Mouse (Mus musculus): ENCODE measurements around the gene Tmc4.

The Tmc4 gene

GRCm38 (mm10) chr7:3692987-3693808 lies 15.8 kb upstream of the Tmc4 start, which contains the start of gene Mboat7:
Gene Mboat7 (minus strand): TSS chr7:3693523.
- peak; percentile 92 for DNase-seq (ENCODE audit: low read depth, low spot score)

GRCm38 (mm10) chr7:3692382-3692986 lies 15.1 kb upstream of the Tmc4 start, which contains the start of gene Tsen34:
Gene Tsen34 (plus strand): TSS chr7:3692863.
- no peak for DNase-seq (ENCODE audit: low read depth, low spot score)

GRCm38 (mm10) chr7:3691919-3692318 lies 14.6 kb upstream of the Tmc4 start:
- DNase-seq (ENCODE audit: low read depth, low spot score), result no peak

- no peak for DNase-seq (ENCODE audit: low read depth, low spot score)
These were observed 8.2 kb upstream of the Tmc4 start for GRCm38 (mm10) chr7:3685400-3686187.

GRCm38 (mm10) chr7:3684698-3685097 lies 7.3 kb upstream of the Tmc4 start:
- no peak for DNase-seq (ENCODE audit: low read depth, low spot score)

- no peak for DNase-seq (ENCODE audit: low read depth, low spot score)
These were observed 6.7 kb upstream of the Tmc4 start for GRCm38 (mm10) chr7:3683908-3684550.

- DNase-seq (ENCODE audit: low read depth, low spot score), result no peak
These were observed 982 bp downstream of the Tmc4 start for GRCm38 (mm10) chr7:3676371-3676770.

- no peak for DNase-seq (ENCODE audit: low read depth, low spot score)
These were observed 2.2 kb downstream of the Tmc4 start for GRCm38 (mm10) chr7:3675228-3675548.

- DNase-seq (ENCODE audit: low read depth, low spot score), result peak; percentile 74
These were observed 2.7 kb downstream of the Tmc4 start for GRCm38 (mm10) chr7:3674507-3675227.

GRCm38 (mm10) chr7:3666921-3667391 lies 10.4 kb downstream of the Tmc4 start:
- no peak for DNase-seq (ENCODE audit: low read depth, low spot score)

GRCm38 (mm10) chr7:3665215-3666114 lies 11.9 kb downstream of the Tmc4 start, which contains the start of gene Leng1:
Gene Leng1 (minus strand): TSS chr7:3665840.
- DNase-seq (ENCODE audit: low read depth, low spot score), result peak; percentile 91

- no peak for DNase-seq (ENCODE audit: low read depth, low spot score)
These were observed 12.7 kb downstream of the Tmc4 start for GRCm38 (mm10) chr7:3664524-3665214.

GRCm38 (mm10) chr7:3658578-3658977 lies 18.8 kb downstream of the Tmc4 start:
- DNase-seq (ENCODE audit: low read depth, low spot score), result no peak

GRCm38 (mm10) chr7:3656966-3657365 lies 20.4 kb downstream of the Tmc4 start:
- DNase-seq (ENCODE audit: low read depth, low spot score), result no peak

GRCm38 (mm10) chr7:3646641-3647040 lies 30.7 kb downstream of the Tmc4 start:
- DNase-seq (ENCODE audit: low read depth, low spot score), result no peak

- no peak for DNase-seq (ENCODE audit: low read depth, low spot score)
These were observed 31.2 kb downstream of the Tmc4 start for GRCm38 (mm10) chr7:3646188-3646587.

GRCm38 (mm10) chr7:3645488-3646025 lies 31.8 kb downstream of the Tmc4 start:
- no peak for DNase-seq (ENCODE audit: low read depth, low spot score)

GRCm38 (mm10) chr7:3644672-3645487 lies 32.5 kb downstream of the Tmc4 start, which contains the start of gene Cnot3:
Gene Cnot3 (plus strand): TSS chr7:3645268.
- peak; percentile 97 for DNase-seq (ENCODE audit: low read depth, low spot score)
